In genomic region chr13:41298533-41298932, GRCm38 (mm10) we compare ENCODE assay signal across 26 mouse cellular contexts. TPM values are rescaled to one million over a fixed set of nuclear protein-coding genes. Genes with fewer than 3 reads are reported as not detected.
DNase-seq lines count a peak whose midpoint lies in the region; ATAC-seq and TF ChIP-seq lines count a peak whose summit lies in the region.
"Had no signal": no experiment of that assay in that cellular context is flagged by ENCODE, and none has a peak within 500 bp of the region (broad histone marks: within the 10 kb centered on the region; RNA-seq: fewer than 3 reads in every experiment).

No protein-coding gene starts in this region.

- 31% methylated on average over 2 of the region's 2 CpGs for whole genome bisulfite sequencing in liver, adult 2 months
- WGBS in liver, embryonic 12.5 days (ENCODE audit: insufficient replicate concordance): 11% methylated on average over 2 of the region's 2 CpGs
- 17% methylated on average over 2 of the region's 2 CpGs for WGBS in kidney, embryonic 16.5 days

- TF ChIP-seq POLR2A in liver, adult 2 months (IDR thresholded peaks at IDR 0.05; ENCODE audit: extremely low read depth, insufficient read depth, low read length): no peak
- no peak for TF ChIP-seq POLR2A in brain, embryonic 14.5 days (IDR thresholded peaks at IDR 0.05; ENCODE audit: borderline replicate concordance, extremely low read depth, insufficient read depth, insufficient read length, poor library complexity, severe bottlenecking)

- no peaks in the 10 kb centered on the region; the same call in 1 of the 2 replicates for H3K4me1 ChIP-seq in liver, adult 2 months (ENCODE audit: control insufficient read depth, insufficient read depth, low read length)
- H3K4me1 ChIP-seq in liver, embryonic 12.5 days: no peaks in the 10 kb centered on the region
- peaks cover 5% of the 10 kb centered on the region; the same call in 1 of the 2 replicates for H3K4me1 ChIP-seq in kidney, embryonic 16.5 days (ENCODE audit: insufficient read depth, low read length)

- H3K27me3 ChIP-seq in liver, adult 2 months (ENCODE audit: control insufficient read depth, insufficient read depth, low read length): no peaks in the 10 kb centered on the region
- no peaks in the 10 kb centered on the region for H3K27me3 ChIP-seq in liver, embryonic 12.5 days (replicated peaks)
- no peaks in the 10 kb centered on the region for H3K27me3 ChIP-seq in kidney, embryonic 16.5 days (ENCODE audit: insufficient read depth, low read length)
- H3K27me3 ChIP-seq: kidney, embryonic 15.5 days; lung, embryonic 15.5 days had no signal

- DNase-seq in liver, adult 2 months (ENCODE audit: extremely low read depth, low read depth, low spot score): no peak
- peak; percentile 24 for DNase-seq in lung, postnatal 36 days
- no peak for DNase-seq in lung, postnatal 14 days
- no peak for DNase-seq in brain, embryonic 14.5 days (ENCODE audit: low read depth)
- DNase-seq: adrenal gland, postnatal 14 days; cerebellum, adult 9-11 months; gastrocnemius, postnatal 36 days; heart, postnatal 4 days; kidney, adult 11 months had no signal

- TF ChIP-seq CTCF in liver, adult 2 months (IDR thresholded peaks at IDR 0.05; ENCODE audit: low read depth, low read length): peak; percentile 6; the same call in 1 of the 2 replicates
- TF ChIP-seq CTCF in brain, embryonic 14.5 days (IDR thresholded peaks at IDR 0.05; ENCODE audit: borderline replicate concordance, extremely low read depth, insufficient read depth, insufficient read length): 0 out of 2 replicates have a peak, but pooled peaks have one; percentile 4

- no peak overlapping the region for H3K4me2 ChIP-seq in liver, embryonic 12.5 days
- H3K4me2 ChIP-seq in kidney, embryonic 16.5 days (replicated peaks; ENCODE audit: low read depth, low read length): no peak overlapping the region
- H3K4me2 ChIP-seq: hindbrain, embryonic 14.5 days; kidney, embryonic 15.5 days; lung, embryonic 15.5 days had no signal

- no peak overlapping the region for H3K9ac ChIP-seq in liver, adult 2 months (ENCODE audit: low read depth, low read length)
- H3K9ac ChIP-seq in liver, embryonic 12.5 days: no peak overlapping the region
- no peak overlapping the region for H3K9ac ChIP-seq in kidney, embryonic 16.5 days (replicated peaks; ENCODE audit: low read length)
- H3K9ac ChIP-seq: hindbrain, embryonic 14.5 days; kidney, embryonic 15.5 days; lung, embryonic 15.5 days had no signal

- no peak for ATAC-seq in liver, embryonic 12.5 days
- ATAC-seq in megakaryocyte-erythroid progenitor cell, adult 5-6 weeks (replicated peaks; ENCODE audit: low FRiP score, low TSS enrichment, poor library complexity, severe bottlenecking): peak; percentile 51
- no peak for ATAC-seq in kidney, embryonic 16.5 days (ENCODE audit: low FRiP score, low TSS enrichment)

- no peaks in the 10 kb centered on the region for H3K9me3 ChIP-seq in liver, embryonic 12.5 days (replicated peaks)
- H3K9me3 ChIP-seq in kidney, embryonic 16.5 days (ENCODE audit: low read length): no peaks in the 10 kb centered on the region
- H3K9me3 ChIP-seq: forebrain, embryonic 10.5 days; kidney, embryonic 15.5 days; lung, embryonic 15.5 days had no signal

- no peak overlapping the region for H3K4me3 ChIP-seq in liver, adult 2 months (ENCODE audit: insufficient read depth, low read depth, low read length)
- no peak overlapping the region for H3K4me3 ChIP-seq in liver, embryonic 12.5 days
- H3K4me3 ChIP-seq in kidney, embryonic 16.5 days (ENCODE audit: low read length): no peak overlapping the region
- H3K4me3 ChIP-seq: forebrain, embryonic 10.5 days; kidney, embryonic 15.5 days; left cerebral cortex, adult 2 months; lung, embryonic 15.5 days had no signal

- H3K27ac ChIP-seq in liver, adult 2 months (replicated peaks; ENCODE audit: insufficient read depth, low read depth, low read length): no peak overlapping the region
- no peak overlapping the region for H3K27ac ChIP-seq in liver, embryonic 12.5 days
- no peak overlapping the region for H3K27ac ChIP-seq in kidney, embryonic 16.5 days (ENCODE audit: low read length)
- H3K27ac ChIP-seq: forebrain, embryonic 10.5 days; hindbrain, embryonic 14.5 days; kidney, embryonic 15.5 days; left cerebral cortex, adult 2 months; lung, embryonic 15.5 days had no signal

- H3K36me3 ChIP-seq in liver, adult 2 months (ENCODE audit: control insufficient read depth, insufficient read depth, low read length): no peaks in the 10 kb centered on the region
- no peaks in the 10 kb centered on the region for H3K36me3 ChIP-seq in liver, embryonic 12.5 days
- H3K36me3 ChIP-seq in kidney, embryonic 16.5 days (ENCODE audit: insufficient read depth, low read length): no peaks in the 10 kb centered on the region
- H3K36me3 ChIP-seq: forebrain, embryonic 10.5 days; kidney, embryonic 15.5 days; lung, embryonic 15.5 days had no signal

- H3K79me2 ChIP-seq in liver, adult 2 months (ENCODE audit: control insufficient read depth, insufficient read depth, low read length): no peaks in the 10 kb centered on the region

RNA-seq across cellular contexts. Expression of gene Gm17364, which starts 24.8 kb away (rescaled TPM):
- total RNA-seq in liver, adult 2 months (2014; rRNA removed): not detected in 2 replicates
- polyA plus RNA-seq in liver, adult 2 months (2012; rRNA removed): not detected in 2 replicates
- not detected in 2 replicates for polyA plus RNA-seq in liver, embryonic 12.5 days (2016; fragmentation: Nextera tagmentation; extraction: Ambion mirVana)
- not detected in 2 replicates for polyA plus RNA-seq in brain, embryonic 14.5 days (2012; rRNA removed)
- not detected in 2 replicates for total RNA-seq in megakaryocyte-erythroid progenitor cell, adult 5-6 weeks (2014; fragmentation: Nextera tagmentation)
- total RNA-seq in megakaryocyte-erythroid progenitor cell, adult 5-6 weeks (2017): not detected in 2 replicates
- not detected in 2 replicates for polyA plus RNA-seq in kidney, embryonic 16.5 days (2015; fragmentation: Nextera tagmentation; extraction: Ambion mirVana)
- total RNA-seq: adrenal gland, postnatal 14 days; common myeloid progenitor, adult 5-6 weeks; gastrocnemius, postnatal 36 days; heart, postnatal 4 days; layer of hippocampus, postnatal 10 days; left cerebral cortex, adult 2 months; left cerebral cortex, postnatal 36 days; monocyte, adult 5-6 weeks had no signal
- polyA plus RNA-seq: embryonic facial prominence, embryonic 11.5 days; forebrain, embryonic 10.5 days; heart, embryonic 16.5 days; hindbrain, embryonic 14.5 days; kidney, embryonic 15.5 days; limb, embryonic 14.5 days; lung, embryonic 15.5 days; testis, adult 2 months; urinary bladder, adult 2 months had no signal

RNA-seq across cellular contexts. Expression of gene Smim13, which starts 48.9 kb away (rescaled TPM):
- 14.6 and 20.7 TPM in 2 replicates for total RNA-seq in liver, adult 2 months (2014; rRNA removed)
- polyA plus RNA-seq in liver, adult 2 months (2012; rRNA removed): 5.1 and 5.2 TPM in 2 replicates
- polyA plus RNA-seq in liver, embryonic 12.5 days (2016; fragmentation: Nextera tagmentation; extraction: Ambion mirVana): 10.3 and 11.2 TPM in 2 replicates
- polyA plus RNA-seq in brain, embryonic 14.5 days (2012; rRNA removed): 17.3 and 24.5 TPM in 2 replicates
- total RNA-seq in megakaryocyte-erythroid progenitor cell, adult 5-6 weeks (2014; fragmentation: Nextera tagmentation): 24.5 and 26.4 TPM in 2 replicates
- 23.5 and 28.6 TPM in 2 replicates for total RNA-seq in megakaryocyte-erythroid progenitor cell, adult 5-6 weeks (2017)
- polyA plus RNA-seq in kidney, embryonic 16.5 days (2015; fragmentation: Nextera tagmentation; extraction: Ambion mirVana): 10.0 and 10.8 TPM in 2 replicates
